Mouse (Mus musculus) spleen, adult 2 months (tissue): ENCODE data around the gene Ptprg.

ENCODE experiments used
- CTCF ChIP-seq: fragments of 200-500 bp; IDR thresholded peaks from 2 replicates; pipeline ENCODE4 v1.5.1; 2011; ENCODE audit warnings: mild to moderate bottlenecking, inconsistent platforms; ENCODE audit not compliant: insufficient read depth, insufficient read length, insufficient replicate concordance; ENCODE audit errors: extremely low read depth
- POLR2A ChIP-seq: fragments of 200-500 bp; IDR thresholded peaks from 2 replicates; pipeline ENCODE4 v1.6.1; 2011; ENCODE audit warnings: low read depth, low read length, inconsistent platforms

- no peak for TF ChIP-seq CTCF
- TF ChIP-seq POLR2A = no peak
These were observed 66.3 kb downstream of the Ptprg start for GRCm38 (mm10) chr14:11619606-11620005.
